Mouse (Mus musculus) neural tube, embryonic 15.5 days (tissue): ENCODE results near the gene Kcne4. TPM values are rescaled to one million over a fixed set of nuclear protein-coding genes. Genes with fewer than 3 reads are reported as not detected.
"Not testable (repeated sequence)": the region's sequence is repeated elsewhere in the genome, so short reads cannot be mapped to it uniquely, and the experiment has no call there.

ENCODE experiments used
- ATAC-seq: fragments of 200-750 bp; cut with Nextera tagmentation; 2 replicates; pipeline ENCODE4 v1.8.0; 2017; ENCODE audit warnings: mild to moderate bottlenecking, moderate TSS enrichment, moderate library complexity; ENCODE audit not compliant: low FRiP score
- H3K27ac ChIP-seq: fragments of 300-500 bp; sonication (generic); replicated peaks from 2 replicates; pipeline ENCODE4 v1.5.1; 2015; ENCODE audit warnings: mild to moderate bottlenecking, inconsistent platforms
- H3K27me3 ChIP-seq: fragments of 300-500 bp; sonication (generic); replicated peaks from 2 replicates; pipeline ENCODE4 v1.6.1; 2015; ENCODE audit warnings: inconsistent platforms
- H3K36me3 ChIP-seq: fragments of 300-500 bp; sonication (generic); 2 replicates; pipeline ENCODE4 v1.6.1; 2015; ENCODE audit warnings: inconsistent platforms
- H3K4me1 ChIP-seq: fragments of 300-500 bp; sonication (generic); 2 replicates; pipeline ENCODE4 v1.6.1; 2015; ENCODE audit warnings: inconsistent platforms
- H3K4me2 ChIP-seq: fragments of 300-500 bp; sonication (generic); 2 replicates; pipeline ENCODE4 v1.6.1; 2015; ENCODE audit warnings: inconsistent platforms, mild to moderate bottlenecking, moderate library complexity
- H3K4me3 ChIP-seq: fragments of 300-500 bp; sonication (generic); replicated peaks from 2 replicates; pipeline ENCODE4 v1.5.1; 2015; ENCODE audit warnings: mild to moderate bottlenecking, inconsistent platforms
- H3K9ac ChIP-seq: fragments of 300-500 bp; sonication (generic); replicated peaks from 2 replicates; pipeline ENCODE4 v1.6.1; 2015; ENCODE audit warnings: mild to moderate bottlenecking, inconsistent platforms
- H3K9me3 ChIP-seq: fragments of 300-500 bp; sonication (generic); replicated peaks from 2 replicates; pipeline ENCODE4 v1.6.1; 2016; ENCODE audit warnings: inconsistent platforms
- WGBS: fragments of 180-500 bp; shearing (Covaris S2); methylation state at CpG from one replicate; pipeline ENCODE4 v1.1.7; 2015; ENCODE audit warnings: mixed read lengths; 5-methylcytosine and 5-hydroxymethylcytosine counted together
- polyA plus RNA-seq: library from polyadenylated mRNA; unstranded; fragments of >200 nt; fragmentation: Nextera tagmentation; extraction: Ambion mirVana; gene quantifications from 2 replicates; pipeline ENCODE4 v1.2.1, GENCODE M21; 2015

The Kcne4 gene
- polyA plus RNA-seq, result 3.5 and 6.2 TPM in 2 replicates

DNA sequence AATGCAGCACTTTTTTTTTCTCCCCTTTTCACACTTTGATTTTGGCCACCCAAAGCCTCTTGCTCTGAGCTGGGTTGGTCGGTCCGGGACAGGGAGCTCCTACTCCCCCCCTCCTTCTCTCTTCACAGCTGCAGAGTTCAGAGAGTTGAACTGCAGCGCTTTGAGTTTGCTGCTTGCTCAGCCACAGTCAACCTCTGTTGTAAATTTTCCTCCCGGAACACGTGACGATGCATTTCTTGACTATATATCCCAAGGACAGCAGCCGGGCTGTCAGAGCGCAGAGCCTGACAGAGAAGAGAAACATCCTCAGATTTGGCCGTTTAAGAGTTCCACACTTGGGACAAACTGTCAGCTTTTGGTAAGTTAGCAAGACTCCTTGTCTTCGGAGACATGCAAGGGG lies at the start of gene Kcne4:
Gene Kcne4, plus strand, starts transcription at position 120 of the 400 bp plus-strand sequence.
- peaks cover 35% of the 10 kb centered on the region for H3K4me1 ChIP-seq
- H3K27me3 ChIP-seq, result no peaks in the 10 kb centered on the region
- ATAC-seq, result no peak
- WGBS, result 44% methylated on average over 10 of the region's 10 CpGs
- H3K9ac ChIP-seq, result no peak within 1 kb of the TSS
- no peak within 1 kb of the TSS for H3K27ac ChIP-seq
- no peaks in the 10 kb centered on the region for H3K9me3 ChIP-seq
- H3K36me3 ChIP-seq, result no peaks in the 10 kb centered on the region
- peak within 1 kb of the TSS; percentile 13; the same call in 1 of the 2 replicates for H3K4me2 ChIP-seq
- H3K4me3 ChIP-seq, result no peak within 1 kb of the TSS; the same call in 1 of the 2 replicates

DNA sequence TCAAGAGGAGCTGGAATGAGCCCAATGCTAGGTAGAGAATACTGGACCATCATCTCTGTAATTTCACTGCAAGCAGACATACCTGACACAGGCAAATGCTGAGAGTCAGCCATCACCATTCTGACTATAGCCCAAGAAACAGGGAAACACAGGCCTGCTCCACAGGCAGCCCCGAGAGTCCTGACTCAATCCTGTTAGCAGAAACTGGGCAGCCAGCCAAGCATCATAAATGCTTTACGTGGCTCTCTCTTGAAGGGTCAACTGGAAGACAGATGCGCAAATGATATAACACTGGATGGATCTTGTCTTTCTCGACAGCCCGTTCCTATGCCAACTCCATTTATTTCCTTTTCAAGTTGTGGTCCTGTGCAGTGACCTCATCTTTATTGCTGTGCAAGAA lies 34.7 kb upstream of the Kcne4 start:
- Histone ChIP-seq H3K36me3 (no peaks in the 10 kb centered on the region), H3K4me2 (no peak overlapping the region), H3K27ac (0 out of 2 replicates have a peak overlapping the region, but pooled peaks have one; percentile 9), H3K9ac (no peak overlapping the region), H3K27me3 (no peaks in the 10 kb centered on the region), H3K4me3 (no peak overlapping the region), H3K4me1 (peaks cover 4% of the 10 kb centered on the region), H3K9me3 (no peaks in the 10 kb centered on the region)
- peak; percentile 59 for ATAC-seq
- WGBS, result 24% methylated on average over 5 of the region's 5 CpGs

DNA sequence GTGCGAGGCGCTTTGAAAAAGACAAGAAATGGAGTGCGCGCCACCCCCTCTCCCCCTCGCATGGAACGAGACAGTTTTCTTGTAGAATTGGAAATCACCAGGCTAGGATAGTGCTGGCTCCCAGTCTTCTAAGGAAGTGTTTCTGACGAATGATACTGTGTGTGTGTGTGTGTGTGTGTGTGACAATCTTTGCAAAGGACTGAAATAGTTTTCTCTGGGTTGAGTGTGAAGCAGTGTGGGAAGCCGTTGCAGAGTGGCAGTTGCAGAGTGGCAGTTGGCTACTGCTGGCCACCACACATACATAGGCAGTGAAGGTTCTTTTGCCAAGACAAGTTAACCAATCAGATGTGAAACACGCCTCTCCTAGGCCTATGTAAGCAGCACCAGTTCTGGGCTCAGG lies 31.6 kb upstream of the Kcne4 start:
- H3K9me3 ChIP-seq, H3K27me3 ChIP-seq, H3K36me3 ChIP-seq, H3K4me2 ChIP-seq, H3K9ac ChIP-seq, ATAC-seq, H3K4me1 ChIP-seq, H3K4me3 ChIP-seq, H3K27ac ChIP-seq: not testable (repeated sequence)
- WGBS, result 94% methylated on average over 9 of the region's 9 CpGs

DNA sequence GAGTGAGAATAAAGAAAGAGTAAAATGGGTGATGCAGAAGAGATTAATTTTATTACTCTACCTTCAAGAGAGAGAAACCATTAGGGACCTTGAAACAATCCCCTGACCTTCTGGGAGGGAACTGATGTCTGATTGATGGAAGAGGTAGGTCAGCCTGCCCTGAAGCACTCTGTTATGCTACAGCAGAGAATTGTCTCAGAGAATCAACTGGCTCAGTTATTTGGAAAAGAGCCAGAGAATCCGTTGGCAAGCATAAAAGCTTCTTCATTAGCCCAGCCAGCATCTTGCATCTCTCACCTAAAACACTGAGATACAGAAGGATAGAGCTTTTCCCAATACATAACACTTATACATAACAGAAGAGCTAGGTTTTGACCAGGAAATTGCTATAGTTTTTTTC lies 26.8 kb upstream of the Kcne4 start:
- no peak overlapping the region for H3K4me2 ChIP-seq
- no peaks in the 10 kb centered on the region for H3K4me1 ChIP-seq
- H3K27ac ChIP-seq, result no peak overlapping the region
- H3K36me3 ChIP-seq, result no peaks in the 10 kb centered on the region
- H3K4me3 ChIP-seq, result no peak overlapping the region
- H3K9me3 ChIP-seq, result no peaks in the 10 kb centered on the region
- 10% methylated on average over 1 of the region's 1 CpGs for WGBS
- no peaks in the 10 kb centered on the region for H3K27me3 ChIP-seq
- no peak overlapping the region for H3K9ac ChIP-seq
- no peak for ATAC-seq

DNA sequence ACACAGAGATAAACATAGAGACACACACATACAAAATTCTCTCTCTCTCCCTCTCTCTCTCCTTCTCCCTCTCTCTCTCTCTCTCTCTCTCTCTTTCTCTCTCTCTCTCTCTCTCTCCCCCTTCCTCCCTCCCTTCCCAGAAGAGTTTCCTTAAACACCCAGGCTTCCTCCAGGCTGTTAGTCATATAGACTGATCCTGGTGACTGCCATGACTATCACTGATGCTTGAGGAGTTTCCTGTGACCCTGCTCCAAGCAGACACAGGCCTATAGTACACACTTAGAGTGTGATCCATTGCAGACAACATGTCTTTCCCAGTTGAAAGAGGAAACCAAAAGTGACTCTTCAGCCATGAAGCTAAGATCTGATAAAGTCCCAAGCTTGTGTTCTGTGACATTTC lies 9.1 kb upstream of the Kcne4 start:
- no peak overlapping the region for H3K4me3 ChIP-seq
- no peaks in the 10 kb centered on the region for H3K36me3 ChIP-seq
- no peaks in the 10 kb centered on the region for H3K27me3 ChIP-seq
- no peak overlapping the region for H3K27ac ChIP-seq
- no peak overlapping the region for H3K4me2 ChIP-seq
- ATAC-seq, result no peak
- H3K9ac ChIP-seq, result no peak overlapping the region
- no peaks in the 10 kb centered on the region for H3K9me3 ChIP-seq
- no peaks in the 10 kb centered on the region for H3K4me1 ChIP-seq

DNA sequence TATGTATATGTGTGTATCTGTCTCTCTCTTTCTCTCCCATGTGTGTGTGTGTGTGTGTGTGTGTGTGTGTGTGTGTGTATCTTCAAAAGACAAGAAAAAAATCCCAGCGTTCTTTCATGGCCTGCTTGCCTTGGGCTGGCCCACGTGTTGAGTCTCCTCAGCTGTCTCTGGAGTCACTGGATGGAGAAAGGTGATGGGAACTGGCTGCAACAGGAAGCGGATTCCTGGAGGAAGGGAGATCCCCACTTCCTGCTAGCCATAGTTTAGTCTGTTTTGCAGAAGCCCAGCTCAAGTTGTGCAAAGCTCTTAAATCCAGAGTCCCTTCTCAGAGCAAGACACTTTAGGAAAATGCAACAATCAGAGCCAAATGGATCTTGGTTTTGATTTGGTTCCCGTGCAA lies 6.7 kb upstream of the Kcne4 start:
- no peaks in the 10 kb centered on the region for H3K9me3 ChIP-seq
- no peak overlapping the region for H3K4me2 ChIP-seq
- no peak overlapping the region for H3K9ac ChIP-seq
- H3K4me3 ChIP-seq, result no peak overlapping the region
- no peaks in the 10 kb centered on the region for H3K4me1 ChIP-seq
- no peaks in the 10 kb centered on the region for H3K27me3 ChIP-seq
- no peaks in the 10 kb centered on the region for H3K36me3 ChIP-seq
- H3K27ac ChIP-seq, result no peak overlapping the region
- no peak for ATAC-seq
- WGBS, result 85% methylated on average over 4 of the region's 4 CpGs

DNA sequence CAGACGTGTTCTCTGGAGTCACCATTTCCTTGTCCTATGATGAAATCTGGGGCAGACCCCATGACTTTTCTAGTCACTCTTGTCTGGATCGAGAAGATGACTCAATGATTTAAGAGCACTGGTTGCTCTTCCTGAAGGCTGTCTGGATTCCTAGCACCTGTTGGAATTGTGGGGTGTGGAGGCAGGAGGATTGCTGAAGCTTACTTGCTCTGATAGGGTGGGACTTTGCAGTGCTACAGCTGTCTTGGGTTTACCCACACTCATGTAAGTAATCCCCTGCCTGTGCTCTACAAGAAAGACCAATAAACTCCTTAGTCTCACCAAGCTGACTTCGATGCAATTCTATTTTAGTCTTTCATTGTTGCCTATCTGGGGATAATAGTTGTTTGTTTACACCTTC lies 5.7 kb upstream of the Kcne4 start:
- H3K4me3 ChIP-seq, result no peak overlapping the region
- no peak overlapping the region for H3K4me2 ChIP-seq
- H3K4me1 ChIP-seq, result no peaks in the 10 kb centered on the region
- no peaks in the 10 kb centered on the region for H3K9me3 ChIP-seq
- no peak overlapping the region for H3K9ac ChIP-seq
- no peaks in the 10 kb centered on the region for H3K36me3 ChIP-seq
- H3K27me3 ChIP-seq, result no peaks in the 10 kb centered on the region
- H3K27ac ChIP-seq, result no peak overlapping the region
- no peak for ATAC-seq
- 87% methylated on average over 3 of the region's 3 CpGs for WGBS

DNA sequence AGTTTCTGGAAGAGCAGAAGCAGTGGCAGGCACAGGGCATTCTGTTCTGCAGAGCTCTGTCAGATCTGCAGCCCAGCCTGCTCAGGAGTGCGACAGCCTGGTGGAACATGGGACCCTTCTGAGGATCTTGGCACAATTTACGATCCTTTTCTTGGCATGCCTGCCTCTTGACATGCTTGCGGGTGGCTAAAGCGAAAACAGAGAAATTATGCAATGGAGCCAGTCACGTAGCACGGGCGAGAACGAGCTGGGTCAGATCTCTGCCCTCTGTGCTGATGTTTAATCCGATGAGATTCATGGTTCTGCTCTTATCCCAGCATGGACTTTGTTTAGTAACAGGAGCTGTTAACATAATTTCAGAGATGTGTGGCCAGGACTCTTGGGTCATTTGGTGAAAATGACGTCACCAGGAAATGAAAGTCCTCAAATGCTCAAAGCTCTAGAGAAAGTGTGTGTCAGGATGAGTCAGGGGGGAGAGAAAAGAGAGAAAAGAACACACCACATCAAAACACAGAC lies 4.5 kb upstream of the Kcne4 start:
- no peak overlapping the region for H3K4me2 ChIP-seq
- no peaks in the 10 kb centered on the region for H3K27me3 ChIP-seq
- no peak for ATAC-seq
- 74% methylated on average over 10 of the region's 10 CpGs for WGBS
- H3K4me3 ChIP-seq, result no peak overlapping the region
- H3K9ac ChIP-seq, result no peak overlapping the region
- H3K27ac ChIP-seq, result no peak overlapping the region
- H3K36me3 ChIP-seq, result no peaks in the 10 kb centered on the region
- no peaks in the 10 kb centered on the region for H3K9me3 ChIP-seq
- no peaks in the 10 kb centered on the region; the same call in 1 of the 2 replicates for H3K4me1 ChIP-seq

DNA sequence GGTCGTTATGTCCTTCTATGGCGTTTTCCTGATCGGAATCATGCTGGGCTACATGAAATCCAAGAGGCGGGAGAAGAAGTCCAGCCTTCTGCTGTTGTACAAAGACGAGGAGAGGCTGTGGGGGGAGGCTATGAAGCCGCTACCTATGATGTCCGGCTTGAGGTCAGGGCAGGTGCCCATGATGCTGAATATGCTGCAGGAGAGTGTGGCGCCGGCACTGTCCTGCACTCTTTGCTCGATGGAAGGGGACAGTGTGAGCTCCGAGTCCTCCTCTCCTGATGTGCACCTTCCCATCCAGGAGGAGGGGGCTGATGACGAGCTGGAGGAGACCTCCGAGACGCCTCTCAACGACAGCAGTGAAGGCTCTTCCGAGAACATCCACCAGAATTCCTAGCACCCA lies 1.2 kb downstream of the Kcne4 start:
- no peaks in the 10 kb centered on the region for H3K27me3 ChIP-seq
- H3K9ac ChIP-seq, result no peak overlapping the region
- no peaks in the 10 kb centered on the region for H3K36me3 ChIP-seq
- WGBS, result 90% methylated on average over 16 of the region's 16 CpGs
- no peak for ATAC-seq
- H3K4me1 ChIP-seq, result peaks cover 40% of the 10 kb centered on the region
- H3K4me2 ChIP-seq, result peak overlapping the region; percentile 13; the same call in 1 of the 2 replicates
- no peak overlapping the region; the same call in 1 of the 2 replicates for H3K4me3 ChIP-seq
- no peak overlapping the region for H3K27ac ChIP-seq
- H3K9me3 ChIP-seq, result no peaks in the 10 kb centered on the region

DNA sequence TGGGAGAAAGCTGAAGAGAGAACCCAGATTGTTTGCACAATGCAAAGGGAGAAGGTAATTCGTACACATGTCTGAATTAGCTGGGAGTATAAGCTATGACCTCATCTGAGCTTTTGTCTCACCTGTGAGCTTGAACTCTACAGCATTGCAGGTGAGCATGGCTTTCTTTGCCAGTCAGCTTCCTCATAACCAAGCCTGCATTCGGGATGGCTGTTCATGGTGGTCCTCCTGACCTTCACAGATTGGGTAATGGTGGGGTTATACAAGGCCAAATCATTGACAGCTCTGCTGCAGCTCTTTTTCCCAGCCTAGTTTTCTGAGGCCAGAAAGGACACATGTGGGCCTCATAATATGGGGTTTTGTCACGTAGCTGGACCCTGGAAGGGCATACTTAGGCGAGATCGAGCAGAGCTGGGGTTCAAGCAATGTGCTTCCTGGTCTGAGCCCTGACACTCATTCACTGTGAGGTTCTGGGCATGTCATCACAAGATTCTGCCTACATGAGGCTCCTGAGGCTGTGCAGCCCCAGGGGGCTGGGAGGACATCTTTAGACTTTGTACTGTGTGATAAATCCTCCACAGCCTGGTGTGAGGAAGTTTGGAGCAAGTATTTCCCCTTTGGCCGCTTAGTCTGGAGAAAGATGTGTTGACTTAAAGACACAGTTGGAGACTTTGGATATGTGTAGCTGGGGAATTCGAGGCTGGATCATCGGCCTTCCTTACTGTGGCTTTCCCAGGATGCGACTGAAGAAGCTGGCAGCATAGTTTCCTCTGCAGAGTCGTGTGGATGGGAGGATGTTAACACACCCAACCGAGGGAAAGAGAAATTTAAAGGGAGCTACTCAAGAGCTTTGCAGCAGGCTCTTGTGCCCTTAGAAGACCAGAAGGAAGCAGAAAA lies 2.3 kb downstream of the Kcne4 start:
- Histone ChIP-seq H3K4me3 (no peak overlapping the region), H3K9me3 (no peaks in the 10 kb centered on the region), H3K36me3 (no peaks in the 10 kb centered on the region), H3K27me3 (no peaks in the 10 kb centered on the region), H3K4me2 (peak overlapping the region; percentile 6; the same call in 1 of the 2 replicates), H3K27ac (peak overlapping the region; percentile 54; the same call in 1 of the 2 replicates), H3K4me1 (peaks cover 40% of the 10 kb centered on the region), H3K9ac (no peak overlapping the region)
- ATAC-seq, result no peak
- WGBS, result 61% methylated on average over 11 of the region's 11 CpGs

DNA sequence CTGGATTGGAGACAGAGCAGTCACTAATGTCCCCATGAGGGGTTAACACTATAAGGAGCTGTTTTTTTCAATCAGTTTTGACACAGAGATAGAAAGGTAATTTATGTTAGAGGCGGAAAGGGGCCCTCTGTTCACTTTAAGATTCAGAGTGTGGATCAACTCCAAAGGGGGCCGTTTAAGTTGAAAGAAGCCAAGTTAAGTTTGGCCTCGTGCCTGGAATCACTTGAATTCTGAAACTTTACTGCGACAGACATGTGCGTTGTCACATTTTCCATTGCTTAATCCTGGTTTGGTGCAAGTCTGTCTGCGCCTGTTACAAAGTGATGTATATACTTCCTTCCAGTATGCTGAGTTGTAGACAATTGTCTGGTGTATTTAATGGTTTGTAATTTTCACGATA lies 3.0 kb downstream of the Kcne4 start:
- H3K27me3 ChIP-seq, result no peaks in the 10 kb centered on the region
- no peaks in the 10 kb centered on the region for H3K9me3 ChIP-seq
- peaks cover 40% of the 10 kb centered on the region for H3K4me1 ChIP-seq
- no peak overlapping the region for H3K9ac ChIP-seq
- H3K36me3 ChIP-seq, result no peaks in the 10 kb centered on the region
- no peak overlapping the region for H3K4me3 ChIP-seq
- peak overlapping the region; percentile 54; the same call in 1 of the 2 replicates for H3K27ac ChIP-seq
- WGBS, result 33% methylated on average over 7 of the region's 7 CpGs
- no peak overlapping the region for H3K4me2 ChIP-seq
- ATAC-seq, result no peak

DNA sequence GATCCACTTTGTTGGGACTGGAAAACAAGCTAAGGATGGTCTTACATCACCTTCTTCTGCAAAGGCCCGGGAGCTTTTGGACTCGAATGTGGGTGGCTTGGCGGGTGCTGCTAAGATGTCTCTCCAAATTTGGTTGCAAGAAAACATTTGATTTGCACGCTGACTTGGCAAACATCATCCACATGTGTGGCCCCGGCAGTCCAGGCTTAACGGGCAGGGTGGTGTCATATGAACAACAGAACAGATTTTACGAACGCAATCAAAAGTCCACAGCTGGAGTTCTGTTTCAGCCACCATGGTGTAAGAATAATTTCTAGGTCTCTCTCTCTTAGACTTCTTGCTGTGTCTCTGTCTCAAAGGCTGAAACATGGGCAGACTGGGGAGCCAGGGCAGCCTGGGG lies 3.6 kb downstream of the Kcne4 start:
- no peak overlapping the region for H3K4me3 ChIP-seq
- H3K4me1 ChIP-seq, result peaks cover 40% of the 10 kb centered on the region
- no peaks in the 10 kb centered on the region for H3K36me3 ChIP-seq
- H3K9ac ChIP-seq, result no peak overlapping the region
- H3K4me2 ChIP-seq, result no peak overlapping the region
- H3K27ac ChIP-seq, result 0 out of 2 replicates have a peak overlapping the region, but pooled peaks have one; percentile 54
- no peaks in the 10 kb centered on the region for H3K27me3 ChIP-seq
- 68% methylated on average over 8 of the region's 8 CpGs for WGBS
- no peak for ATAC-seq
- no peaks in the 10 kb centered on the region for H3K9me3 ChIP-seq
